Mouse (Mus musculus) E14TG2a.4 (cell line): Measurements from ENCODE around the gene Pin1.
A peak's percentile ranks its signal among the peaks of the same experiment; 100 is the strongest.
"Not testable (repeated sequence)": the region's sequence is repeated elsewhere in the genome, so short reads cannot be mapped to it uniquely, and the experiment has no call there.

ENCODE experiments used
- H3K27me3 ChIP-seq: 2 replicates; pipeline ENCODE4 v1.6.1; 2014; ENCODE audit warnings: low read length, control low read depth; ENCODE audit not compliant: insufficient read depth
- H3K36me3 ChIP-seq: 2 replicates; pipeline ENCODE4 v1.6.1; 2014; ENCODE audit warnings: low read length, control low read depth; ENCODE audit not compliant: insufficient read depth
- H3K4me1 ChIP-seq: replicated peaks from 2 replicates; pipeline ENCODE4 v1.6.1; 2014; ENCODE audit warnings: low read depth, low read length, control low read depth
- H3K4me3 ChIP-seq: replicated peaks from 2 replicates; pipeline ENCODE4 v1.5.1; 2014; ENCODE audit warnings: mild to moderate bottlenecking, low read length
- H3K9me3 ChIP-seq: 2 replicates; pipeline ENCODE4 v1.6.1; 2014; ENCODE audit warnings: low read length, control low read depth
- CTCF ChIP-seq: conservative IDR thresholded peaks from 2 replicates; pipeline ENCODE4 v1.5.1; 2014; ENCODE audit warnings: low read length
- NANOG ChIP-seq: IDR thresholded peaks from 2 replicates; pipeline ENCODE4 v1.6.1; 2014; ENCODE audit warnings: borderline replicate concordance, low read length, mixed read lengths
- POU5F1 ChIP-seq: IDR thresholded peaks from 2 replicates; pipeline ENCODE4 v1.6.1; 2014; ENCODE audit warnings: low read length, borderline replicate concordance

The Pin1 gene

DNA sequence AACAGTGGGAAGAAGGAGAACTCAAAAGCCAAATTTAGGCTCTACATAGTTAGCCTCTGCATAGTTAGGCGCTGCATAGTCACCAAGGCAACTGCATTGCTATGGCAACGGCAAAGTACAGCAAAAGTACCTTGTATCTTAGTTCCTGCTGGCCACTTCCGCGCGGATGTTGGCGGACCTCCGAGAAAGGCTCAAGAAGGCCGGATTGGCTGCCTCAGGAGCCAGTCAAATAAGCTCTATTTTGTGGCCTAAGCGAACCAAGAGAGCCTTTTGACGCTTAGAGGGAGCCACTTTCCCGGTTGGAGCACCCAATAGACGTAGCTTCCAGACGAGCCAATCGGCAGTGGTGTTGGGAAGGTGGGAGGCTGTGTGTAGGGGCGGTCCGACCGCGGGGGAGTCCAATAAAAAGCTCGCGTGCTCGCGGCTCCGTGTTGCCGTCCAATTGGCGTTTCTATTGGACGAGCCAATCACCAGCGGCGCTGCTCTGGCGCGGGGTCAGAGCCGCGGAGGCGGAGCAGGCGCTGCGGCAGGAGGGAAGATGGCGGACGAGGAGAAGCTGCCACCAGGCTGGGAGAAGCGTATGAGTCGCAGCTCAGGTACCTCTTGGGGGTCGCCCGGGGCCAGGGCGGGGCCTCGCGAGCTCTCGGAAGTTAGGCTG, at the start of gene Pin1:
Gene Pin1 (plus strand): TSS at position 494 of the 658 bp plus-strand sequence.
- H3K4me3 ChIP-seq = peak within 1 kb of the TSS; percentile 100
- no peak for TF ChIP-seq CTCF
- no peak for TF ChIP-seq NANOG
- no peak for TF ChIP-seq POU5F1
- no peaks in the 10 kb centered on the region for H3K9me3 ChIP-seq
- H3K4me1 ChIP-seq = peaks cover 52% of the 10 kb centered on the region
- H3K27me3 ChIP-seq = no peaks in the 10 kb centered on the region
- H3K36me3 ChIP-seq = peaks cover 69% of the 10 kb centered on the region

DNA sequence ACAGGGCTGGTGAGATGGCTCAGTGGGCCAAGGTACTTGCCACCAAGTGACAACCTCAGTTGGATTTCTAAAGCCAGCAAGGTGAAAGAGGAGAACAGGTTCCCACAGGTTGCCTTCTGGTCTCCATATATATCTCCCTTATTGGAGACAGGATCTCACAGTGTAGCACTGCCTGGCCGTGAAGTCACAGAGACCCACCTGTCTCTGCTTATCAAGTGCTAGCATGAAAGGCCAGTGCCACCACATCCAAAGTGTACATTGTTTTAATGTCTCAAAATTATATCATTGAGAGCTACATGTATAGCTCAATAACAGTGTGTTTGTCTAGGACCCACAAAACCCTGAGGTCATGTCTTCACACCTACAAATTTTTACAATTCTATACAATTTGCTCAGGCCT, 45.6 kb upstream of the Pin1 start:
- peaks cover 13% of the 10 kb centered on the region for H3K4me1 ChIP-seq
- TF ChIP-seq CTCF (no peak), NANOG (no peak)
- H3K4me3 ChIP-seq = peak overlapping the region; percentile 90
- H3K36me3 ChIP-seq = no peaks in the 10 kb centered on the region
- H3K9me3 ChIP-seq = no peaks in the 10 kb centered on the region; the same call in 1 of the 2 replicates
- H3K27me3 ChIP-seq = no peaks in the 10 kb centered on the region

DNA sequence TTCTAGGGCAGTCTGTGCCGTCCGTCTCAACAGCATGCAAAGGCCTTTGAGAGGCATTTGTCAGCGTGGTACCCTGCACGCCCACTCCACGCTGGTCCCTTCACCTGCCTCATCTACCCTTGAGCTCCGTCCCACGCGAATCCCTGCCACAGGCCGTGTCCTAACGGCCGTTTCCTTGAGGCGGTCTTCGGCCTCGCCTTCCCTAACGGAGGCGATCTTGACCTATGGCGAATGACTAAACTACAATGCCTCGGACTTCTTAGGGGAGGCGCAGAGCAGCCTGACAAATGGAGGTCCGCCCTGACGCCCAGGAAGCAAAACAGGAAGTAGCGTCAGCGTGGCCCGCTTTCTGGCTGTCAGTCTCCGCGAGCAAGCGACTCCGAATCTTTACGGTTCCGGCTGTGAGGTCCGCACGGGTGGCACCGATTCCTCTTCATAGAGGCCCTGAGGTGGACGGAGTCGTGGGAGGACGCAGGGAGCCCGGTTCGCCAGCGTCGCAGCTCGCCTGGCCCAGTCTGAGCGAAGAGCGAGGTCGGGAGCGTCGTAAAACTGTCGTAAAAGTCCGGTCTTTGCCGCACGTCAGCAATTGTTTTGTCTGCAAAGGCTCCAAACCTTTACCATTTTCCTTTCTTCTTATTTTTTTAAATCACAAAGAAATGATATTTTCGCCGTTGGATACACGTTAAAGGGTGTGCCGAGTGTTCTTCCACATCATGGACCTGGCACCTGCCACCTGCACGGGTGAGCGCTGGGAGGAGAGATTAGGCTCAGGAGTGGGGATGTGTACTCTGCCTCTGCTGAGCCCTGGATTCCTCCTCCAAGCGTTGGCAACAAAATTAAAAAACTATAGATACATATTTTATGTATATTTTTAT, 44.6 kb upstream of the Pin1 start:
- Histone ChIP-seq H3K9me3 (no peaks in the 10 kb centered on the region; the same call in 1 of the 2 replicates), H3K4me3 (peak overlapping the region; percentile 90), H3K27me3 (no peaks in the 10 kb centered on the region), H3K4me1 (peaks cover 13% of the 10 kb centered on the region), H3K36me3 (no peaks in the 10 kb centered on the region)
- TF ChIP-seq NANOG (no peak), CTCF (no peak), POU5F1 (no peak)

DNA sequence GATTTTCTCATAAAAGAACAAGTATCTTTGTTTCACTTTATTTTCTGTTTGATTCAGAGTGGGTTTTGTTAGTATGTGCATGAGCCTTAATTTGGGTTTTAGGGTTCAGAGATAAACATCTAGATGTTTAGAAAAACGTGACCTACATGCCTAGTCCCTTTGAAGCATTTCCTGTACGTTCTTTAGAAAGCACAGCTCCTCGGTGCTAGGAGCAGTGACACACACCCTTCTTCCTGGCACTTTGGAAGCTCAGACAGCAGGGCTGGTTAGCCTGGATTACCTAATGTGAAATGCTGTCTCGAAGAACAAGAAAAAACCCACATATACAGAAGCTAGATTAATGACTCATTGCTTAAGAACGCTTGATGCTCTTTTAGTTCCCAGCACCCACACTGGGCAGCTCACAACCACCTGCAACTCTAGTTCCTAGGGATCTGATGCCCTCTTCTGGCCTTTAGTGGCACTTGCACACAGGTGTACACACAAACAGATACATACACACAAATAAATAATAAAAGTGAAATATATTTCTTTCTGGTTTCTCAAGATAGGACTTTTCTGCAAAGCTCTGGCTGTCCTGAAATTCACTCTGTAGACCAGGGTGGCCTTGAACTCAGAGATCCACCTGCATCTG, 41.9 kb upstream of the Pin1 start:
- no peaks in the 10 kb centered on the region; the same call in 1 of the 2 replicates for H3K9me3 ChIP-seq
- TF ChIP-seq NANOG (no peak), POU5F1 (no peak), CTCF (peak; percentile 36)
- H3K27me3 ChIP-seq = no peaks in the 10 kb centered on the region
- peaks cover 11% of the 10 kb centered on the region for H3K4me1 ChIP-seq
- H3K36me3 ChIP-seq = no peaks in the 10 kb centered on the region
- no peak overlapping the region for H3K4me3 ChIP-seq

DNA sequence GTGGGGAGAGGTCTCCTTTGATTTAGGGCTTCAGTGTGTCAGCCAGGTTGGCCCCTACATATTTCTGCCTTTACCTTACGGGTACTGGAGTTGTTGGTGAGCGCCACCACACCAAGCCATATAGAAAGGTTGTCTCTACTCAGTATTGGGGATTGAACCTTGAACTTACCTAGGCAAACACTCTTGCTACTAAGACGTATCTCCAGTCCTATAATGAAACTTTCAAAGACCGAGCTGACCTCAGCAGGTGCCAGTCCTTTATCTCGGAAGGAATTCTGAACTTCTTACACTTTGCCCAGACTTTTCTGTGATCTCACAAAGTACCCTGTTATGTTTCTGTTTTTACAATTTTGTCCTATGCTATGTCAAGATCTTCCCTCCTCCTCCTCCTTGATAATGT, 39.9 kb upstream of the Pin1 start:
- TF ChIP-seq CTCF = no peak
- no peak for TF ChIP-seq NANOG
- no peak for TF ChIP-seq POU5F1
- no peaks in the 10 kb centered on the region; the same call in 1 of the 2 replicates for H3K9me3 ChIP-seq
- no peaks in the 10 kb centered on the region for H3K27me3 ChIP-seq
- no peaks in the 10 kb centered on the region for H3K36me3 ChIP-seq
- H3K4me1 ChIP-seq = no peaks in the 10 kb centered on the region
- no peak overlapping the region for H3K4me3 ChIP-seq

DNA sequence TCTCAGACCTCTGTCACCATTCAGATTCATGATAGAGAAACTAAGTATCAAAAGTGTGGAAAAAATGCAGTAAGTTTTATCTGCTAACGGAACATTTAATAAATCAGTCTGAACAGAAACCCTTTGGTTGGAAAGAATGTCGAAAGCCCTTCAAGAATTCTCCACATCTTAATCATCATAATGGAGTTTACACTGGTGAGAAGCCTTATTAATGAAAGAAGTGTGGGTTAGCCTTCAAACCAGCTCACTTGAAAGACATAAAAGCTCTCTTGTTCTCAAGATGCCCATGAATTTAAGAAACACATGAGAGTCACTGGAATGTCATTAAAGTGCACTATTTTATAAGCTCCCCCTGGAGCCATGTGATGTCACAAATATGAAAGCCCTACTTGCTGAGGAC, 35.2 kb upstream of the Pin1 start:
- H3K36me3 ChIP-seq = 0 out of 2 replicates have a peak, but pooled peaks cover 3% of the 10 kb centered on the region
- H3K9me3 ChIP-seq = no peaks in the 10 kb centered on the region
- H3K4me1 ChIP-seq = no peaks in the 10 kb centered on the region
- no peak overlapping the region for H3K4me3 ChIP-seq
- H3K27me3 ChIP-seq = no peaks in the 10 kb centered on the region
- no peak for TF ChIP-seq CTCF
- TF ChIP-seq POU5F1 = no peak
- TF ChIP-seq NANOG = no peak

DNA sequence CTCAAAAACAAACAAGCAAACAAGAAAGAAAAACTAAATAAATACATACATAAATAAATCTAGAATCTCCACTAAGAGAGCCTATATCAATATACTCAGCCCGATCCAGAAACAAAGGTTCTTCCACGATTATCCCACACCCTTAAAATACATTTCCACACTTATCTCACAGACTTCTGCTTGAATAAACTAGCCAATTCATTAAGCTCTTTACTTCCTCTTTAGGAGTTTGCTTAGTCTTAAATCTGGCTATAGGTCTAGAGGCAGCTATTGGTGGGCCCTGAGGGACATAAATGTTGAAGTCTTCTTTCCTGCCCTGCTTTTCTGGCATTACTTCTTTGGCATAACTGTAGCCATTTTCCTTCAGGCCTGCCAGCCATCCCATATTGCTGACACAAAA, 20.6 kb upstream of the Pin1 start:
- Histone ChIP-seq H3K4me1 (peaks cover 21% of the 10 kb centered on the region), H3K27me3 (no peaks in the 10 kb centered on the region), H3K9me3 (no peaks in the 10 kb centered on the region), H3K4me3 (no peak overlapping the region), H3K36me3 (0 out of 2 replicates have a peak, but pooled peaks cover 3% of the 10 kb centered on the region)
- TF ChIP-seq NANOG (no peak), CTCF (no peak), POU5F1 (no peak)

DNA sequence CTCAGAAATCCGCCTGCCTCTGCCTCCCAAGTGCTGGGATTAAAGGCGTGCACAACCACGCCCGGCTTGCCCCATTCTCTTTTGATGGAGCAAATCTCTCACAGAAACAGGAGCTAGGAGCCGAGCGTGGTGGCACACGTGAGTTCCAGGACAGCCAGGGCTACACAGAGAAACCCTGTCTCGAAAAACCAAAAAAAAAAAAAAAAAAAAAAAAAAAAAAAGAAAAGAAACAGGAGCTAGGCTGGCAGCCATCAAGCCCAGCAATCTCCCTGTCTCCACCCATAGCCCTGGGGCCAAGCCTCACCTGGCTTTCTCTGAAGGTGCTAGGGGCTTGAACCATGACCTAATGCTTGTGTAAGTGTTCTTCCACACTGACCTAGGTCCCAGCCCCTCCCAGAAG, 16.2 kb upstream of the Pin1 start:
- H3K36me3 ChIP-seq = peaks cover 36% of the 10 kb centered on the region
- peaks cover 56% of the 10 kb centered on the region for H3K4me1 ChIP-seq
- not testable (repeated sequence) for H3K9me3 ChIP-seq, H3K4me3 ChIP-seq, H3K27me3 ChIP-seq
